Mouse (Mus musculus) B cell, adult 2 months (primary cell): ENCODE measurements around the gene Pea15a.

Source experiments
- DNase-seq, 2 experiments: peaks; one replicate each; pipeline ENCODE4 v3.0.0; 2022

Pea15a gene

DNA sequence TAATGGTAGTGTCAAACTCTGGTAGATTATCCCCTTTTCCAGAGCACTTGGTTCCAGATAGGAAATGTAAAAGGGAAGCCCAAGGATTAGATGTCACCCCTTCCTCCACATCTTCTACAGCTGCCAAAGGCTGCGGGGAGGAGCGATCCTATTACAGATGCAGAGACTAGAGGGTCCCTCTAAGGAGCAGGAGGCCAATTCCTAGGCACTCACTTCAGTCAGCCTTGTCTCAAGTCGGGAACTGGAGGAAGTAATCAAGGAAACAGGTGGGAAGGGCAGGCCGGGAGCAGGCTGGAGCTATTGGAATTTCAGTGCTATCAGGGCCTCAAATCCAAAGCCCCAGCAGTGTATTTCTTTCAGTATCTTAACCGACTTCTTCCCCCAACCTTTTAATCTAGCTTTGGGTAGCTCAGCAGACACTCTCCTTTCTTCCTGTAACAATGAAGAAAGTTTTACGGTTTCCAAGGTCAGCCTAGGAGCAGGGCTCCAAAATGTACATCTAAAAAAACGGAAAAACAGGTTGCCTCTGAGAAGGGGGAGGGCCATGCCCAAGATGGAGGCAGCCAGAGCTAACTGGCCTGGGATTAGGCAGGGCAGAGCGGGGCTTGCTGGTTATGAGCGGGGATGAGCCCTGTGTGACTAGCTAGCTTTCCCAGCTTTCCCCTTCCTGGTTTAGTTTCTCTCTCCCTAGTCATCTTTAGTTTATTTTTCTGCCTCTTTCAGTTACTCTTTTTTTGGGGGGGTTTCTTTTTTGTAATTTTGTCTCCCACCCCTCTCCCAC is 2.4 kb downstream of the Pea15a start:
- DNase-seq = no peak

DNA sequence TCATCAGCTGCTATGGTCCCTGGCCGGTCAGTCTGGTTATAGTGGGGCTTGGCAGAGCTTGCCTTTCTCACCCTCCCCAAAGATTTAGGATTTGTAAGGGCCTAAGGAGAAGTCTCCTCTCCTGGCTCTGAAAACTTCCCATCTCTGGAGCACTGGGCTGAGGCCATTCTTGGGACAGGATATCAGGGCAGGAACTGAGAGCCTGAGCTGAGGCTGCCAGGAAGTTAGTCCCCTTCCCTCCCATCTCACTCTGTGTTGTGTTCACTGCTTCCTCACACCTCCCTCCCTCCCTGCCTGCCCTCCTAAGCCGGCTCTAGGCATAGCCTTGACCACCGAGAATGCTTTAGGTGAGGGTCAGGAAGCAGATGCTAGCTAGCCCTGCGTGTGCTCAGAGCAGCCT is 3.0 kb downstream of the Pea15a start:
- DNase-seq = no peak

DNA sequence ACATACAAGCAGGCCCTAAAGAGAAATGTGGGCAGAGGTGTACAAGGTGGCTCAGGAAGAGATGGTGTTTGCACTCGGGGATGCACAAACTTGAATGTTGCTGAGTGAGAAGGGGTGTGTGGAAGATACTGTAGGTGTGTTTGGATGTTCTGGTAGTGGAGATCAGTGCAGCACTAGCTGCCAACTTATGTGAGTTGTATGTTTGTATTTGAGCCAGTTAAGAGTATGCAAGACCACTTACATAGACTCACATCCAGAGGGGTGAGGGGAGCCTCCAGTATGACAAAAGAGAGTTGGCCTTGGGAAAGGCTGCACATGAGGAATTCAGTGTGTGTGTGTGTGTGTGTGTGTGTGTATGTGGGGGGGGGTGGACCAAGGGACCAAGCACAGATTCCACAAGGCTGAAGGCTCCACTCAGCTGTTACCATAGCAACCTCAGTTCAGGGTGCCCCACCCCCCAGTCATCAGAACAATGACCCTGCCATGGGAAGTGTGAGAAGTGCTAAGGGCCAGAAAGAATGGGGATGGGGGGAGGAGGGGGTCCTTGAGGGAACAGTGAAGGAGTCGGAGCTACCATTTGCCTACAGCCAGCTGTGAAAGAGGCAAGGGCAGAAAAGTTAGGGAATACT is 3.6 kb downstream of the Pea15a start:
- no peak for DNase-seq

DNA sequence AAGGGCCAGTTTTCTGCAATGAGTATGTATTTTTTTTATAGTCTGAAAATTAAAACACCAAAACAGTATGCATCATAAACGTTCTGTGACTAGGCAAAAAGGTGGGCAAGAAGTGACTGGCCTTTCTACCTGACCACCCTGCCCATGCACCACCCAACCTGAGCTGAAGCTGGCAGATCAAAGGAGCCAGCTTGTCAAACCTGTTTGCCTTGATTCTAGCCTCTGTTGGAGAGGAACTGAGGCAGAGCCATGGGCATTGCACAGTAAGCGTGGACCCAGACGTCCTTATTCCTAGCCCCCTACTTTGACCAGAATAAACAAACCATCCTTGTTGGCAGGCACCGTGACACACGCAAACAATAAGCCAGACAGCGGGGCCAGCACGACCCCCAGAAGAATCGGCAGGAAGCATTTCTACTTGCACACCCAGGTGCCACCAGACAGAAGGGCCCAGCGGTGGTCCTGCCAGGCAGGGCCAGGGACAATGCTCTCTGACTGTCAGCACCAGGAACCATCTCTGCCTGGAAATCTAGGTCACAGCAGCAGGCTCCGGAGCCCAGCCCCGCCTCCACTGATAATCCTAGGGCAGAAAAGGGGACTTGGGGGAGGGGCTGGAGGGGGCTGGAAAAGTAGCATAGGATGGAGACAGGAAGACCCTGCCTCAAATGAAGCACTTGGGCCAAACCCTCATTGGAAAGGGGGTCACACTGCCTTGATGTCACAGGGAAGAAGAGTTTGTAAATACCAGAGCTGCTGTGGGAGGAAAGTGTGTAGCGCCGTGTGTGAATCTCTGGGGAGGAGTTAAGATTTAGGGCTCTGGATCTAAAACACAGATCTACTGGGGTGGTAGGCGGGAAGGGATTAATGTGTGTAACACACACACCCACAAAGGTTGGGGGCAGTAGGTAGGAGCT is 4.4 kb downstream of the Pea15a start:
- DNase-seq = no peak

DNA sequence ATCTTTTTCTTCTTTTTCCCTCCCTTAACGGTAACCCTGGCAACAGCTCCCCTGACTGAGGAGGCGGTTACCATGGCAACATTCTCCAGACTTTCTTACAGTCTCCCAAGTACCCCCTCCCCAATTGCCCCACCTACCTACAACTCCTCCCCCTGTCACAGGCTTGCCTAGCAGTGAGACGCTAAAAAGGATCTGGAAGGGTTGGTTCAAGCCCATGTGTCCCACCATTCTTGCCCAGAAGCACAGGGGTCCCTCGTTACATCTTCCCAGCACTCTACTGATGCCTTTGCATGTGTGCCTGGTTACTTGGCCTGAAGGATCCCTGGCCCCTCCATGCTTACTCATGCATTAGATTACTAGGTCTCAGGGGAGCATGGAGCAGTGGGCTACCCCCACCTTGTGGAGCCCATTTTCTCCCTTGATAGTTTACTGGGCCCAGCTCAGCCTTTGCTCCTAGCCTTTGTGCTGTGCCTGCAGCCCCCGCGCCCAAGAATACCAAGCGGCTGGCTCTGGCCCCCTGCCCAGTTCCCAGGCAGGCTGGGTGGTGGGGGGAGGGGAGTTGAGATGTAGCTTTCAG is 5.6 kb downstream of the Pea15a start:
- DNase-seq = no peak

DNA sequence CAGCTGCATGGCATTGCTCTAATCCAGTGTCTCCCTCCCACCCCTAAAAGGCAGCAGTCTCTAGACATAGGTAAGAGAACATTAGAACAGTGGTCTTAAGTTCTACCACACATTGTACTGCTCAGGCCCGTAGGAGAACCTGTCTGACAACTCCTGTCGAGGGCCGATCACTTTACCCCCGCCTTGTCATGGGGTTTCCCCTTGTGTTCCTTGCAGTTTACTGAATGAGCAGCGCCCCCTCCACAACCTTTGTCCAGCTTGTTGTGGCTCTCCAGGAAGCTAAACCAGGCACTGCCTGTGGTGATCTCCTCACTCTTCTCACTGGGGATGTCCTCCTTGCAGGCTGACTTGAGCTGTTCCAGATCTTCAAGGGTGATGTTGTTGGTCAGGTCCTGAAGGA is 6.4 kb downstream of the Pea15a start:
- DNase-seq = no peak

DNA sequence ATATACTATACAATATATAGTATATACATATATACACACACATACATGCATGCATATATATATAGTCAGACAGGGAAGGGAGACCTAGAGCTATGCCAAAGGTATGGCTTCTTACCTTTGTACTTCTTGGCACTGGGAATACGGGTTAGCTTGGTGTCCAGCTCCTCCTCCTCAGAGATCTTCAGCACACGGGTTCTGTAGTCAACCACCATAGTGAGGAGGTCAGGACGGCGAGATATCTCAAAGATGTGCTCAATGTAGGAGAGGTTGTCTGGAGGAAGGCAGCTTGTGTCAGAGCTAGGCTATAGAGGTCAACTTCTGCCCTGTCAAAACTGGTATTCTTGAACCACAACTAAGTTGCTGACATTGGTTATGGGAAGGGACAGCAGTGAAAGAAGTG is 7.6 kb downstream of the Pea15a start:
- DNase-seq = no peak

DNA sequence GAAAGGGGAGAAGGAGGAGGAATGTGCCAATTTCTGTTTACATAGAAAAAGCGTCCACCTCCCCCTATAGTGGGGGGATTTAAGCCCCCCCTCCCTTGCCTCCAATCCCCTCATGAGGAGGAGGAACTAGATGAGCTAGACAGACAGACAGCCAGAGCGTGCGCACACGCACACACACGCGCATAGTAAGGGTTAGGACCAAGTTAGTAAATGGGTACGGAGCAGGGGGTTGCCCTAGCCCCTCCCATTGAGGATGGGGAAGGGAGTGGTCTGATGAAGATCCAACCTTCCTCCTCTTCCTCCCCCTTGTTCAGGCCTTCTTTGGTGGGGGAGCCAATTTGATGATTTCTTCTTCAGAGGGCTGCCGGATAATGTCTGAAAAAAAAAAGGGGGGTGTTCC is 8.3 kb downstream of the Pea15a start:
- no peak for DNase-seq

DNA sequence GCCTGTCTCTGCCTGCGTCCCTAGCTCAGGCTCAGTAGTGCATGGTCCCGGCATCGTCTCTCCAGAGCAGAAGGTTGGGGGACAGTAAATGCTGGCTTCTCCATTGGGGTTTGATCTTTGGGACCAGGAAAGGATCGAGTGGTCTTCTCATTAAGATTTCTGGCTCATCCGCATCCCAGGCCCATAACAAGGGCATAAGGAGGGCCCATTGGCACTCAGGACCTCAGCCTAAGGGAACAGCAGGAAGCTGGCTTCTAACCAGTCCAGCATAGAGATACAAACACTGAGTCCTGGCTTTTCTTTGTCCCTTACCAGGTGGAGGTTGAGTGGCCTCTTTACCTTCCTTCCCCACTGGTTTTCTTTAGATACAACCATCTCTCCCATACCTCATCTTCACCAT is 8.8 kb downstream of the Pea15a start:
- no peak for DNase-seq

DNA sequence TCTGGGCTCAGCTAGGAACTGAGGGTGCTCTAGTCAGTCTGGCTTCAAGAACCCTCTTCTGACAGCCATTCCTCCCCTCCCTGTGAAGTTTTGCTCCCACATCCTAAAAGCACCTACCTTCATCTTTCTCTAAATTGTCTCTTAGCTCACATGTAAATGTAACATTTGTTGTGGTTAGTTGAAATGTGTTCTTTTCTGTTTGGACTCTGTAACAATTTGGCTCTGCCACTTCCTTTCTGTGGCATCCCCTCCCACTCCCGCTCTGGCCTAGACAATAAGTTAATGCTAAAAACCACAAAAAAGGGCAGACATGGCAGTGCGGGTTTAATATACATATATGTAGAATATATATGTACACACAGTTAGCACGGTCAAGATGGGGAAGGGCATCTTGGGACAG is 9.5 kb downstream of the Pea15a start:
- DNase-seq = no peak

DNA sequence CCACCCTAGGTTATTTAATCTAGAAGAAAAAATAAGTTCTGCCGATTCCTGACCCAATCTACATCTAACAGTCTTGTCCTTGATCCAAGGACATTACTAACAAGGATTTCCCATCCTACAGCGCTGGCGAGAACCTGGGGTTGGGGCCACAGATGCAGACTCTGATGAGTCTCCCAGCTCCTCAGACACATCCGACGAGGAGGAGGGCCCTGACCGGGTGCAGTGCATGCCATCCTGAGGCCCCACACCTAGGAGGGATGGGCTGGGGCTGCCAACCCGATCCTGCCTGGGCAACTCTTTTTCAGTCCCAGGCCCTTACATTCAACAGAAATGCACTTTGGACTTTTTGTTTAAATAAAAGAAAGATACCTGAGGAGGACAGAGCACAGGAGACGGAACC is 12.2 kb downstream of the Pea15a start:
- DNase-seq = no peak

DNA sequence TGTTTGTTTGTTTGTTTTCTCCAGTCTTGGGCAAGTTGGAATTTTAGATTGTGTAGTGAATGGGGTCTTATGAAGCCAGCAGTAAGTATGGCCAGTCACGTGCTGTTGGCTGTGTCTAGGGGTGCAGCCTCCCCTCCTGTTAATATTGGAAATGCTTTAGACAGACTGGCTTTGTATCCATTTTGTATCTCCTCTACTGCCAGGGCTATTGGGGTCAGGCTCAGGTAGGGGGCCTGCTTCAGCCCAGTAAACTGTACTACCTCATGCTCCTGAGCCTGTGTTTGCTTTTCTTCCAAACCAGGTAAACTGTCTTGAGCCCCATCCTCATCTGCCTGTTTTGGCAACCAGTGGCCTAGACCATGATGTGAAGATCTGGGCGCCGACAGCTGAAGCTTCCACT is 14.4 kb downstream of the Pea15a start:
- no peak for DNase-seq

DNA sequence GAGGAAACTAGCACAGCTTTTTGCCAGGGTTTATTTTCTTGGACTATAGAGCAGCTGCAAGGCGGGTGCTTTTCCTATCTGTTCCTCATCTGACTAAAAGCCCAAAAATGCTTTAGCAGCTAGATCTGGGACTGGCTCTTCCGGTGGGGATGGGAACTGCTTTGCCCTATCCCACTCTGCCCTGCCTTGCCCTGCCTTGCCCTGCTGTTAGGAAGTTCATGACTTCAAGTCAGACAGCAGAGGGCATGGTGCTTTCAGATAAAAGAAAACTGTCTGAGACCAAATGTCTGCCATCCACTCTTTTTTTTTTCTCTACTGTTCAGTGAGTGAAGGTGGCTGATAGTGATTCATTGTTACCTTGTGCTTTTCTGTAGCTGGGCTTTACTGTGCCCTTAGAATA is 15.0 kb downstream of the Pea15a start:
- DNase-seq = no peak

DNA sequence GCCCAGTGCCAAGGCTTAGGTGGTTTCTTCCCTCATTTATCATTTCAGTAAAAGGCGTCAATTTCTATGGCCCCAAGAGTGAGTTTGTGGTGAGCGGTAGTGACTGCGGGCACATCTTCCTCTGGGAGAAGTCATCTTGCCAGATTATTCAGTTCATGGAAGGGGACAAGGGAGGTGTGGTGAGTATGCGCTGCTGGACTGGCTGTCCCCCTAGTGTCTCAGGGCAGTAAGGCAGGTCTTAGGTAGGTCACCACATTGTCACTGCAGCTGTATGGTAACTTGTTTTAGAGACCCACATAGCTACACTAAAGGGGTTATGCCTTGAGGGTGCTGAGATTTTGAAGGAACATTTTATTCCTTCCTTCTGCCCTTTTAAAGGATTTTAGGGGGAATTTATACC is 17.7 kb downstream of the Pea15a start:
- DNase-seq = peak; percentile 20 to 26

DNA sequence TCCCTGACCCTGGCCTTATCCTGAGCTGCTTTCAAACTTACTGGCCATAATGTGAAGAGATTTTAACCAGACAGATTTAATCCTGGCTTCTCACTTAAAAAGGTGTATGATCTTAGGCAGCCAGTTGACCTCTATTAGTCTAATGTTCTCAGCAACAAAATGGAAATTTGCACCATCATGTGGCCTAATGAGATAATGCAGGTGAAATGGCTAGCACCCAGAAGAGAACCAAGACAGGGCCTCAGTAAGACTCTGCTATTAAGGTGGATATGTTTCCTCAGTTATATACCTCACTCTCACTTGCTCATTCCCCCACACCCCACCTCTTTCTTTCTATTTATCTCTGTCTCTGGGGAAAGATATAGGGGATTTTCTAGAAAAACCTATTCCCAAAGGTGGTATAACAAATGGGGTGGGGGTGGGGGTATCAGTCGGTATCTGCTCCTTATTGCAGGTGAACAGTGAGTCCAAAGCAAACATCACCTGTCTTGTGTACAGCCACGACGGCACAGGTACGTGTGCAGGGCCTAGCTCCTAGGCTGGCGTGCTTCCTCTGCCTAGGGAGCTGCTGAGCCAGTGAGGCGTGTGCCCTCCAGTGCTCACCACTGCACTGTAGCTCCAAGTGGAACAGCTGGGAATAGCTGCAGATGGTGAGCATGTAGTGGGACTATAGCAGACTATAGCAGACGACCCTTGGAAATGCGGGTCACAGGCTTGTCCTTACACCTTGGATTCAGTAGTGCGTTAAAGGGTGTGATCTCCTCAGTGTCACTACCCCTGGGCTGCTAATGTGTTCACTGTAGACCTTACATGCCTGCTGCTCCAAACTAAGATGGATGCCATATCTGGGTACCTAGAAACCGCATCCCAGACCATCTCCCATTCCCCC is 20.0 kb downstream of the Pea15a start:
- no peak for DNase-seq

DNA sequence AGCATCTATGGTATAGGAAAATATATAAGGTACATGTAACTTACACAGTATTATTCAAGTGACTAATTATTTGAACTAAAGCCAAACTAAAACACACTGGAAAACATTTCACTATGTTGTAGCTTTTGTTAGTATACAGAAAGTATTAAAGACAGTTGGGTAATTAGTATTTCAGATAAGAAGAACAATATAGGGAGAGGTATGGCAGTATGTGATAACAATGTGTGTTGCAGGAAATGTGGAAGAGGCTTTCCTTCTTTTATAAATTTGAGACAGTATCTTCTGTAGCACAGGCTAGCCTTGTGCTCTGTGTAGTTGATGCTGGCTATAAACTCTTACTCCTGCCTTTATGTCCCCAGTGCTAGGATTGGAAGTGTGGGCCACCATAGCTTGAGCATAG is 22.7 kb downstream of the Pea15a start:
- no peak for DNase-seq

DNA sequence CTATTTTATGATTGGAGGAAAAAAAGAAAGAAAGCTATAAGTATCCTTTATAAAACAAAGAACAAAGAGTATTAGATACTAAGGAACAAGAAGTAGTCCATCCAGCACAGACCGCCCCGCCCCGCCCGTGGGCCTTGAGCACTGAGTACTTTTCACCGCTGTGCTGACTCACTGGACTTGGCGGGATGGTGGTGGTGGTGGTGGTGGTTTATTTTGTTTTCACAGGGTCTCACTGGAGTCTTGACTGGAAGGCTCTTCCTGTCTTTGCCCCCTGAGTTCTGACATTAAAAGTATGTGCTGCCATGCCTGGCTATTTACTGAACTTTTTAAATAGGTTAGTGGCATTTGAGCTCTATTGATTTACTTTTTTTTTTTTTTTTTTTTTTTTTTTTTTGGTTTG is 23.5 kb downstream of the Pea15a start:
- no peak for DNase-seq

DNA sequence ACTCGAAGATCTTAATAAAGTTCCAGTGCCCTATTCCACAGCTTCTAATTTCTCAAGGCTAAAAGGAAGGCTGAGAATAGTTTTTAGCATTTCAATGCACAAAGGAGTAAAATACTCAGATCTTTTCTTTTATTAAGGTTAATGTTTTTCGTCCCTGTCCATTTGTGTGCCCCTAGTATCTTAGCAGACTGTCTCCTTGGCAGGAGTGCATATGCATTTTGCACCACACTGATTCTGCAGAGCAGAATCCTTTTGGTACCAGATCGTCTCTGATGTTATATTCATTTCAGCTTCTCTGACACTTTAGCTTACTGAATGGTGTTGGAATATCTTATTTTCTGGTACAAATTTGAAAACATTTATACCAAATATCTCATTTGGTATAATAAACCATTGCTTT is 24.8 kb downstream of the Pea15a start:
- DNase-seq = no peak

DNA sequence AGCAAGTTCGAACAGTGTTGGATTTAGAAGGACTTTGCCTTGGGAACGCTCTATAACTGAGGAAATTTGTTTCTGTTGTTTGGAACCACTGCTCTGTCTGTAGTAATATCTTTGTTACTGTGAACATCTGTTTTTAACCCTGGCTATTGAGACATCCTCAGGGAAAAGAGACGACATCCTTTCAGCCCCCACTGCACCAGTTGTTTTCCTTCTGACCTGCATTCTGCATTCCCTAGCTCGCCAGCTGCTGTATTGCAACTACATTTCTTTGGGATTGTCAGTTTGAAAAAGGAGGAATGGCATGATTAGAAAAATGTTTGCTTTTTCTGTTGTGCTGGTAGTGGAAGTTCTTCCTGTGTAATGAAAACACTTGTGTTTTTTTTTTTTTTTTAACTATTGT is 25.7 kb downstream of the Pea15a start:
- DNase-seq = no peak

DNA sequence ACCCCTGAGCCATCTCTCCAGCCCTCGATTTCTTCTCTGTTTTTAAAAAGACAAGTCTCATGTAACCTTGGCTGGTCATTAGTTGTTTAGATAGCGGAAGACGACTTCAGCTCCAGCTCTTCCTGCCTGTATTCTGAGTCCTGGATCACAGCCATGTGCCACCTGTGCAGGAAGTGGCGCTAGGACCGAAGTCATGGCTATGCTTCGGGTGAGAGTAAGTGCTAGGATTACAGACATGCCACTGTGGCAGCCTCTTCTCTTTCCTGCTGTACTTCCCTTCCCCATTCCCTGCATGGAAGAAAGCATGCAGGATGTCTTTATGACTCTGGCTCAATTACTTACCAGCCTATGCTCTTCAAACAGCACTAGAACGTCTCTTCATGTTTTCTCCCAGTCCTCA is 27.5 kb downstream of the Pea15a start:
- DNase-seq = no peak

DNA sequence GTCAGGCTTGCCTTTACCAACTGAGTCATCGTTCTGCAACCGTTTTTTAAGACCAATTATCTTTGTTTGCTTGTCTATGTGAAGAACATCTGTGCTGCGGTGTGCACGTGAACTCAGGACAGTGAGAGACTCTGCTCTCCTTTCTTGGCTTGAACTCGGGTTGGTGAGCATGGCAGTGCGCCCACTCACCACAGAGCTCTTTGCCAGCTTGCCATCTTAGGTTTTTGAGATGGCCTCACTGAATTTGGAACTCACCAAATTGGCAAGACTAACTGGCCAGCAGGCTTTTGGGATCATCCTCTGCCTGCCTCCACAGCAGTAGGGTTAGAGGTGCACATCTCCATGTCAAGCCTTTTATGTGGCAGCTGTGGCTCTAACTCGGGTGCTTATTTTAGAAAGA is 28.8 kb downstream of the Pea15a start:
- no peak for DNase-seq

DNA sequence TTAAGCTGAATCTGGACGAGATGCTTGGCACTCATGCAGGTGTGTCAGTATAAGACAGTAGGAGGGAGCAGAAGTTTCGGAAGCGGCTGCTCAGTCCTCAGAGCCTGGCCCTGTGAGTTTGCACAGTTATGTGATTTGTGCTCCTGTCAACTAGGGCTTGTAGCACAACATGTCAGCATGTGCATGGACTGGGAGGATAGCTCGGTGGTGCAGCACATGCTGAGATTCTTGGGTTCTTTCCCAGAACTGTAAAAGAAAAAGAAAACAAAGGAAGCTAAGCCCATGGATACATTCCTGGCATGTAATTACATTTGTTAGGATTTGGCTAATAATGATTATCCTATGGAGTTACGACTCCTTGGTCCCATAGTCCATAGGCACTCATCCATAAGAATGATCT is 33.4 kb downstream of the Pea15a start:
- DNase-seq = no peak

DNA sequence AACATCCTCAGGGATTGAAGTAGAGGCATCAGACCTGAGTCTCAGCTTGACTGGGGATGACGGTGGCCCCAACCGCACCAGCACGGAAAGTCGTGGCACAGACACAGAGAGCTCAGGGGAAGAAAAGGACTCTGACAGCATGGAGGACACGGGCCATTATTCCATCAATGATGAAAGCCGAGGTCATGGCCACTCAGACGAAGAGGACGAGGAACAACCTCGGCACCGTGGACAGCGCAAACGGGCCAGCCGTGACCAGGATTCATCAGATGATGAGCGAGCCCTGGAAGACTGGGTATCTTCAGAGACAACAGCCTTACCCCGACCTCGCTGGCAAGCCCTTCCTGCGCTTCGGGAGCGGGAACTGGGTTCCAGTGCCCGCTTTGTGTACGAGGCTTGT is 34.2 kb downstream of the Pea15a start:
- no peak for DNase-seq
